Comparison of ENCODE assay signal across 9 mouse cellular contexts in genomic region chr12:90425276-90426063, GRCm38 (mm10).
A peak's percentile ranks its signal among the peaks of the same experiment; 100 is the strongest.
DNase-seq lines count a peak whose midpoint lies in the region; ATAC-seq lines count a peak whose summit lies in the region.
"Had no signal": no experiment of that assay in that cellular context is flagged by ENCODE, and none has a peak within 500 bp of the region (broad histone marks: within the 10 kb centered on the region; RNA-seq: fewer than 3 reads in every experiment).

No protein-coding gene starts in this region.

- DNase-seq in ovary, postnatal 36 days (ENCODE audit: low spot score) = peak; percentile 5
- no peak for DNase-seq in ovary, postnatal 10 days (ENCODE audit: low spot score)
- peak; percentile 9 to 20 for DNase-seq in frontal cortex, postnatal 36 days (ENCODE audit: low spot score in 2 of 2)
- DNase-seq in left cerebral cortex, adult 9 months (ENCODE audit: low spot score in 2 of 2) = peak; percentile 2 to 44
- DNase-seq in embryo, embryonic 10.5 days (ENCODE audit: low spot score) = no peak
- no peak for DNase-seq in testis, postnatal 14 days (ENCODE audit: low spot score)

- ATAC-seq in activated CD4-positive, CD25-positive, alpha-beta regulatory T cell, adult 4 months = no peak
- ATAC-seq: intestine, embryonic 16.5 days; midbrain, embryonic 15.5 days had no signal

Comparison
In these comparisons a context has a peak if more than half of its experiments do, and no peak if none do; other contexts are left out.
1. DNase-seq: peak in ovary, postnatal 36 days (single experiment), frontal cortex, postnatal 36 days (2 of 2) and left cerebral cortex, adult 9 months (2 of 2); none in ovary, postnatal 10 days (single experiment), embryo, embryonic 10.5 days (single experiment) and testis, postnatal 14 days (single experiment).